Mouse (Mus musculus) midbrain, postnatal 0 days (tissue): ENCODE measurements around the gene Cdh13. TPM values are rescaled to one million over a fixed set of nuclear protein-coding genes. Genes with fewer than 3 reads are reported as not detected.

Experiments used
- ATAC-seq: fragments of 200-750 bp; cut with Nextera tagmentation; 2 replicates; pipeline ENCODE4 v1.8.0; 2017; ENCODE audit warnings: moderate number of reproducible peaks, mild to moderate bottlenecking, moderate TSS enrichment, moderate library complexity; ENCODE audit not compliant: low FRiP score
- DNase-seq: peaks from one replicate; pipeline ENCODE4 v3.0.0-alpha.2; 2015; ENCODE audit warnings: low spot score
- H3K27ac ChIP-seq: fragments of 300-500 bp; sonication (generic); 2 replicates; pipeline ENCODE4 v1.5.1; 2014; ENCODE audit warnings: low read depth, mild to moderate bottlenecking, low read length, mixed read lengths
- H3K27me3 ChIP-seq: fragments of 300-500 bp; sonication (generic); 2 replicates; pipeline ENCODE4 v1.6.1; 2014; ENCODE audit warnings: low read length, control low read depth, mixed read lengths; ENCODE audit not compliant: insufficient read depth
- H3K36me3 ChIP-seq: fragments of 300-500 bp; sonication (generic); 2 replicates; pipeline ENCODE4 v1.6.1; 2014; ENCODE audit warnings: low read length, control low read depth, mixed read lengths; ENCODE audit not compliant: insufficient read depth
- H3K4me1 ChIP-seq: fragments of 300-500 bp; sonication (generic); 2 replicates; pipeline ENCODE4 v1.6.1; 2014; ENCODE audit warnings: mild to moderate bottlenecking, control low read depth, antibody characterized with exemption, low read length, mixed read lengths; ENCODE audit not compliant: insufficient read depth
- H3K4me2 ChIP-seq: fragments of 300-500 bp; sonication (generic); 2 replicates; pipeline ENCODE4 v1.6.1; 2014; ENCODE audit warnings: low read depth, mild to moderate bottlenecking, low read length, mixed read lengths; ENCODE audit not compliant: poor library complexity, severe bottlenecking
- H3K4me3 ChIP-seq: fragments of 300-500 bp; sonication (generic); 2 replicates; pipeline ENCODE4 v1.5.1; 2014; ENCODE audit warnings: low read depth, mild to moderate bottlenecking, low read length, moderate library complexity
- H3K9ac ChIP-seq: fragments of 300-500 bp; sonication (generic); replicated peaks from 2 replicates; pipeline ENCODE4 v1.6.1; 2014; ENCODE audit warnings: mild to moderate bottlenecking, low read length, moderate library complexity, mixed read lengths; ENCODE audit not compliant: poor library complexity, severe bottlenecking
- H3K9me3 ChIP-seq: fragments of 300-500 bp; sonication (generic); 2 replicates; pipeline ENCODE4 v1.6.1; 2016; ENCODE audit warnings: low read length, control low read depth
- CTCF ChIP-seq: IDR thresholded peaks from 2 replicates; pipeline ENCODE4 v1.5.1; 2016; ENCODE audit warnings: antibody characterized with exemption, mild to moderate bottlenecking
- WGBS: fragments of 180-500 bp; shearing (Covaris S2); extraction: QIAGEN DNeasy Blood & Tissue Kit; methylation state at CpG from one replicate; pipeline ENCODE4 v1.1.7; 2014; 5-methylcytosine and 5-hydroxymethylcytosine counted together
- polyA plus RNA-seq: library from polyadenylated mRNA; unstranded; fragments of >200 nt; fragmentation: Nextera tagmentation; extraction: Ambion mirVana; gene quantifications from 2 replicates; pipeline ENCODE4 v1.2.1, GENCODE M21; 2015
- total RNA-seq: library from RNA; depleted of rRNA; stranded (reverse); fragments of >200 nt; gene quantifications from 2 replicates; pipeline ENCODE4 v1.2.3, GENCODE M21; 2014

Cdh13 gene
- total and polyA plus RNA-seq, 2 experiments from 2014 or later, result 199 to 203 TPM

DNA sequence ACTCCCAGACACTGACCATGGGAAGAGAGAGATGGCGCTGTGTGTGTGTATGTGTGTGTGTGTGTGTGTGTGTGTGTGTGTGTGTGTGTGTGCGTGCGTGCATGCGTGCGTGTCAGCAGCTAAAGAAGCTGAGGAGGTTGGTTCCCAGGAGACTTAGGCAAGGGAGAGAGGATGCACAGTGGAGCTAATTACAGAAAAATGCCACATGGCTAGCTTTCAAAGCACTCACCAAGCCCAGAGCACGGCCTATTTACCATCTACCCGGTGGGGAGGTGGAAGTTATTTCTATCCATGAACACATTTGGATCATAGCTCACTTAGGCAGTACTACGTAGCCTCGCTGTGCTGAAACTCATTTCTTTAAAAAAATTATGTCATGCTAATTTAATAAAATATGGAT is 194.1 kb downstream of the Cdh13 start:
- Histone ChIP-seq H3K27ac (no peak overlapping the region), H3K9ac (no peak overlapping the region), H3K27me3 (no peaks in the 10 kb centered on the region), H3K4me3 (no peak overlapping the region), H3K36me3 (no peaks in the 10 kb centered on the region), H3K4me2 (no peak overlapping the region), H3K9me3 (no peaks in the 10 kb centered on the region), H3K4me1 (0 out of 2 replicates have a peak, but pooled peaks cover 5% of the 10 kb centered on the region)
- ATAC-seq, result no peak
- no peak for DNase-seq
- 55% methylated on average over 9 of the region's 9 CpGs for WGBS
- no peak for TF ChIP-seq CTCF

DNA sequence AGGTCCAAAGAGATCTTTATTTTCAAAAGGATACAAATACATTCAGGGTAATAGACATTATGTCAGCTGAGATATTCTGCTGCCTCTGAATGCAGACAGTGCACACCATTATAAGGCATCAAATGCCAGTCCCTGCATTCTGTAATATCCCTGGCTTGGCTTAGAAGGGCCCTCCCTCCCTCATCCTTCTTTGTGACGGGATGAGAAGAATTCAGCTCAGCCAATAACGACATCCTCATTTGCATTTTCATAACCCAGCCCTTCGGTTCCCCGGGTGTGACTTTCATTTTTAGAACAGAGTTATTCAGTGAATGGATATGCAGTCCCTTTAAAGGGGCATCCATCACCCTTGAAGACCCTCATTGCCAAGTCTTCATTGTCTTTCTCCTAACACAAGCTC is 205.2 kb downstream of the Cdh13 start:
- H3K9me3 ChIP-seq, result no peaks in the 10 kb centered on the region
- H3K27me3 ChIP-seq, result no peaks in the 10 kb centered on the region
- no peak overlapping the region for H3K4me2 ChIP-seq
- H3K4me3 ChIP-seq, result no peak overlapping the region
- whole genome bisulfite sequencing, result 48% methylated on average over 4 of the region's 4 CpGs
- H3K9ac ChIP-seq, result no peak overlapping the region
- DNase-seq (peak; percentile 27), ATAC-seq (no peak)
- H3K27ac ChIP-seq, result no peak overlapping the region
- H3K36me3 ChIP-seq, result no peaks in the 10 kb centered on the region
- H3K4me1 ChIP-seq, result peaks cover 2% of the 10 kb centered on the region; the same call in 1 of the 2 replicates
- TF ChIP-seq CTCF, result no peak

DNA sequence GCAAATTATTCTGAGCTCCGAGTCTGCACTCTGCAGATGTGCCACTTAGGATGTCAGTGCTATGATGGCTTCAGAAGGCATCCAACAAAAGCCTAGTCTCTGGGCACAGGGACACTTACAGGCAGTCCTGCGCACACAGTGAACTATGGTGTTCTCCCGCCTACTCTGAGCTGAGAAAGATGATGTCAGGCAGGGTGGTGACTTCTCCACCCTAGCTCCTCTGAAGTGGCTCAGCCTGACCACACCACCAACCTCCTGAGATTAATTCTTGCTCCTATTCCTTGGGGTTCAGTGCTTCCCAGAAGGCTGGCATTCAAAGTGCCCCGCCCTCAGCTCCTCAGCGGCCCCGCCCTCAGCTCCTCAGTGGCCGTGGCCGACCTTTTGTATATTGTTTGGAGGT is 219.0 kb downstream of the Cdh13 start:
- DNase-seq (no peak), ATAC-seq (no peak)
- Histone ChIP-seq H3K27ac (no peak overlapping the region), H3K36me3 (no peaks in the 10 kb centered on the region), H3K4me3 (no peak overlapping the region), H3K4me2 (no peak overlapping the region), H3K9ac (no peak overlapping the region), H3K9me3 (no peaks in the 10 kb centered on the region), H3K27me3 (no peaks in the 10 kb centered on the region), H3K4me1 (peaks cover 4% of the 10 kb centered on the region; the same call in 1 of the 2 replicates)
- TF ChIP-seq CTCF, result no peak
- 68% methylated on average over 8 of the region's 8 CpGs for WGBS

DNA sequence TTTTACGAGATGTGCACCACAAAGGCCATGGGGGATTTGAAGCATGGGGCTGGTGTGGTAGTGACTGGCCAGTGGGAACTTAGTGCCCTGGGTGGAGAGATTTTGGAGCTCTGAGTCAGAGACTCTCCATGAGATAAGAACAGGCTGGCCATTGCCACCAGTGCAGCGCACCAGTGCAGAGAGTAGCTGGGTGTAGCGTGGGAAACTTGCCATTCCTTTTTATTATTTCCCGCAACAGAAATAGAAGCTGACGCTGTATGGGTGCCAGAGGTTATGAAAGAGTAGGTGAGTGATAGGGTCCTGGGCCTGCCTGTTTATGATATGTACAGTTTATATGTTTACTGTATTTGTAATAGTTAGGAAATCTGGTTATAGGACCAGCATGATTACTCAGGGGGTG is 225.9 kb downstream of the Cdh13 start:
- Histone ChIP-seq H3K4me1 (no peaks in the 10 kb centered on the region), H3K27ac (no peak overlapping the region), H3K9ac (no peak overlapping the region), H3K4me2 (no peak overlapping the region), H3K27me3 (no peaks in the 10 kb centered on the region), H3K9me3 (no peaks in the 10 kb centered on the region), H3K36me3 (no peaks in the 10 kb centered on the region), H3K4me3 (no peak overlapping the region)
- TF ChIP-seq CTCF, result no peak
- no peak for ATAC-seq
- 96% methylated on average over 5 of the region's 5 CpGs for WGBS
- DNase-seq, result no peak

DNA sequence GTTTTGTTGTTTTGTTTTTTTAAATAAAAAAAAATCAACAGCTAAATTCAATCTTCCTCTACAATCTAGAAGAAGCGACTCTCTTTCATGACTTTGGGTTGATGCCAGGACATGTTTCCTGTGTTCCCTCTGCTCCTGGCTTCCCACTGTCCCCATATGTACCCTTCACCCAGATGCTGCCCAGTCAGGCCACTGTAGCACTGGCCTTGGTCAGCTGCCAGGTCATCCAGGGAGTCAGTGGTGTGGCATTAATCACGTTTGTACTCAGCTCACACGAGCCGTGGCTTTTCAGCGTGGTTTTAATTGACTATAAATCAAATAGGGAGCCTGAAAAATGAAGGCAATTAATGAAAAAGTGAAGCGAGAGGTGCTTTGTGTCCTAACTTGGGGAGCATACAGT is 229.7 kb downstream of the Cdh13 start:
- H3K36me3 ChIP-seq, result no peaks in the 10 kb centered on the region
- no peak for TF ChIP-seq CTCF
- no peak overlapping the region for H3K4me3 ChIP-seq
- peaks cover 2% of the 10 kb centered on the region for H3K4me1 ChIP-seq
- no peak overlapping the region for H3K9ac ChIP-seq
- 62% methylated on average over 6 of the region's 6 CpGs for WGBS
- no peak overlapping the region for H3K4me2 ChIP-seq
- H3K9me3 ChIP-seq, result no peaks in the 10 kb centered on the region
- H3K27me3 ChIP-seq, result no peaks in the 10 kb centered on the region
- ATAC-seq (no peak), DNase-seq (peak; percentile 69)
- H3K27ac ChIP-seq, result no peak overlapping the region

DNA sequence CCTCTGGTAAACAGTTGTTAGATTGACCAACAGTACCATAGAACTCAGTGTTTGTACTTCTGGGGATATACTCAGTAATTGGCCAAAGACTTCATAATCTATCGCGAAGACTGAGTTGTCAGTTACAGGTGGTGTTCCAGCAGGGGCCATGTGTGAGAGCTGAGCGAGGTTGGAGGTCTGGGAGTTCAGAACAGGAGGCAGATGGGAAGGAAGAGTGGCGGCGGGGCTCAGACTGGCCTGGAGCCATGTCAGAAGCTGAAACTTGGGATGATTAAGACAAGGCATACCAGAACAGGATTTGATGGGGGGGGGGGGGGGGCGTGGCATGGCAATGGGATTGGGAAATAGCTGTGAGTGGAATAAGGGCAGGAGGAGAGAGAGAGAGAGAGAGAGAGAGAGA is 232.1 kb downstream of the Cdh13 start:
- no peak overlapping the region for H3K4me2 ChIP-seq
- H3K27ac ChIP-seq, result no peak overlapping the region
- ATAC-seq, result no peak
- no peak for TF ChIP-seq CTCF
- 85% methylated on average over 6 of the region's 6 CpGs for whole genome bisulfite sequencing
- peaks cover 9% of the 10 kb centered on the region for H3K4me1 ChIP-seq
- no peak overlapping the region for H3K4me3 ChIP-seq
- H3K36me3 ChIP-seq, result no peaks in the 10 kb centered on the region
- DNase-seq, result no peak
- no peaks in the 10 kb centered on the region for H3K27me3 ChIP-seq
- H3K9me3 ChIP-seq, result no peaks in the 10 kb centered on the region
- no peak overlapping the region for H3K9ac ChIP-seq

DNA sequence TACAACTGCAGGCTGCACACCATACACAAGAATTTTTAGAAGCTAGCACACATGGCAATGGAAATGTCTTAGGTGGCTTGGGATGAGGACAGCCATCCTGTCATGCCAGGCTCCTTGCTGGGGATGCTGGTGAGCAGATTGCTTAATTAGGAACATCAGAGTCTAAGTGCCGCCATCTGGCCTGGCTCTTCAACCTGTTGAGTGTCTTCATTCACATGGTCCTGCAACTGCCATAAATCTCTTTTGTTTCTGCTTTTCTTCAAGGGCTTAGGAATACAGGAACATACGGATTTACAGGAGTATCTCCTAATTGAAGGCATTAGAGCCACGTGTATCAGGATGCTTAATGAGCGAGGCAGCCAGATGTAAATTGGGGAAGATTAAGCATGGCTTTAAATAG is 233.5 kb downstream of the Cdh13 start:
- H3K27ac ChIP-seq, result no peak overlapping the region
- no peak for TF ChIP-seq CTCF
- ATAC-seq (no peak), DNase-seq (peak; percentile 61)
- H3K9me3 ChIP-seq, result no peaks in the 10 kb centered on the region
- WGBS, result 49% methylated on average over 4 of the region's 4 CpGs
- H3K36me3 ChIP-seq, result no peaks in the 10 kb centered on the region
- H3K4me3 ChIP-seq, result no peak overlapping the region
- H3K4me2 ChIP-seq, result no peak overlapping the region
- H3K4me1 ChIP-seq, result peaks cover 9% of the 10 kb centered on the region
- H3K9ac ChIP-seq, result no peak overlapping the region
- H3K27me3 ChIP-seq, result no peaks in the 10 kb centered on the region
